Mouse (Mus musculus) granulocyte monocyte progenitor cell, adult 5-6 weeks (primary cell): ENCODE measurements around the gene Cars2. TPM values are rescaled to one million over a fixed set of nuclear protein-coding genes. Genes with fewer than 3 reads are reported as not detected.
"Not testable (repeated sequence)": the region's sequence is repeated elsewhere in the genome, so short reads cannot be mapped to it uniquely, and the experiment has no call there.

ENCODE experiments used
- ATAC-seq: replicated peaks from 2 replicates; pipeline ENCODE4 v1.8.0; 2016; ENCODE audit warnings: mild to moderate bottlenecking, moderate TSS enrichment, inconsistent platforms; ENCODE audit not compliant: poor library complexity, severe bottlenecking
- total RNA-seq, 2 experiments: library from RNA; stranded (forward) in 1 of 2; stranded (reverse) in 1 of 2; fragments of 200-712, 200-1000 nt in 1 of 2; fragments of >200 nt in 1 of 2; fragmentation: Nextera tagmentation in 1 of 2; gene quantifications; 2 replicates each; pipeline ENCODE4 v1.2.3; 2014 to 2017

The Cars2 gene
- 51.9 and 58.5 TPM in 2 replicates for total RNA-seq (2014; fragmentation: Nextera tagmentation)
- 38.4 and 39.0 TPM in 2 replicates for total RNA-seq (2017)

- peak; percentile 62 for ATAC-seq
Measured at GRCm38 (mm10) chr8:11550281-11550948, at the start of gene Cars2. Cars2 (minus strand) TSS chr8:11550783.

- ATAC-seq = no peak
Measured at GRCm38 (mm10) chr8:11593222-11593884, 42.8 kb upstream of the Cars2 start.

GRCm38 (mm10) chr8:11592296-11592695 is 41.7 kb upstream of the Cars2 start:
- peak; percentile 98 for ATAC-seq

- peak; percentile 2; the same call in 1 of the 2 replicates for ATAC-seq
Measured at GRCm38 (mm10) chr8:11591837-11592236, 41.3 kb upstream of the Cars2 start.

- no peak for ATAC-seq
Measured at GRCm38 (mm10) chr8:11586374-11586745, 35.8 kb upstream of the Cars2 start.

GRCm38 (mm10) chr8:11585513-11586373 is 35.2 kb upstream of the Cars2 start:
- peak; percentile 64 for ATAC-seq

GRCm38 (mm10) chr8:11575604-11576384 is 25.2 kb upstream of the Cars2 start:
- ATAC-seq = peak; percentile 82

- ATAC-seq = peak; percentile 60
Measured at GRCm38 (mm10) chr8:11574911-11575603, 24.5 kb upstream of the Cars2 start.

GRCm38 (mm10) chr8:11572428-11572827 is 21.8 kb upstream of the Cars2 start:
- no peak for ATAC-seq

GRCm38 (mm10) chr8:11571950-11572349 is 21.4 kb upstream of the Cars2 start:
- no peak for ATAC-seq

GRCm38 (mm10) chr8:11570742-11571141 is 20.2 kb upstream of the Cars2 start:
- ATAC-seq = no peak

GRCm38 (mm10) chr8:11569260-11570097 is 18.9 kb upstream of the Cars2 start:
- no peak for ATAC-seq

GRCm38 (mm10) chr8:11568193-11568592 is 17.6 kb upstream of the Cars2 start:
- not testable (repeated sequence) for ATAC-seq

- peak; percentile 23; the same call in 1 of the 2 replicates for ATAC-seq
Measured at GRCm38 (mm10) chr8:11564721-11565120, 14.1 kb upstream of the Cars2 start.

- ATAC-seq = peak; percentile 91
Measured at GRCm38 (mm10) chr8:11564236-11564635, 13.7 kb upstream of the Cars2 start.

GRCm38 (mm10) chr8:11560220-11560619 is 9.6 kb upstream of the Cars2 start:
- ATAC-seq = no peak

GRCm38 (mm10) chr8:11559511-11559910 is 8.9 kb upstream of the Cars2 start:
- ATAC-seq = no peak

- ATAC-seq = peak; percentile 55
Measured at GRCm38 (mm10) chr8:11557768-11558629, 7.4 kb upstream of the Cars2 start.
